Mouse (Mus musculus) kidney, adult 2 months (tissue): ENCODE measurements at regions not wholly inside any gene's neighbourhood (a gene's known extent, or its start where the extent isn't known, plus 50 kb on each side); places are given as distances from the start of the nearest gene placed in this dataset.

Experiments used
- CTCF ChIP-seq: fragments of 200-500 bp; conservative IDR thresholded peaks from 2 replicates; pipeline ENCODE4 v1.5.1; 2011; ENCODE audit warnings: low read depth, mild to moderate bottlenecking, control low read depth, low read length, moderate library complexity, mixed read lengths; ENCODE audit not compliant: insufficient read depth, insufficient read length
- POLR2A ChIP-seq: fragments of 200-500 bp; IDR thresholded peaks from one replicate; pipeline ENCODE4 v1.6.1; 2011; ENCODE audit warnings: low read depth, low read length, control low read depth

DNA sequence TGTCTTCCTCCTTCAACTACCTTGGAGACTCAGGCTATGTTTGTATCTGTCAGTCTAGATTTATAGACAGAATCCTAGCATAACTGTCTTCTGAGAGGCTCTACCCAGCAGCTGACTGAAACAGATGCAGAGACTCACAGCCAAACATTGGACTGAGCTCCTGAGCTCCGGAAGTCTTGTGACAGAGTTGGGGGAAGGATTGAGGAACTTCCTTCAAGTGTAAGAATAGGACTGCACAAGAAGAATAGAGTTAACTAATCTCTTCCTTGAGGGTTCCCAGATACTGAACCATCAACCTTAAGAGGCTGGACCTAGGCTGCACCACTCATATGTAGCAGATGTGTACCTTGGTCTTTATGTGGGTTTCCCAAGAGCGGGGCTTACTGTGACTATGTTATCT is 176.0 kb downstream of the Tinag start:
- TF ChIP-seq CTCF (no peak), POLR2A (no peak)
